Mouse (Mus musculus) mouse trophoblast stem cell (cell line): ENCODE measurements around the gene Uap1.

Experiments used
- in situ Hi-C, 2 experiments: fragments of 300-500 bp; cut with MseI, MboI; formaldehyde crosslinking; loops; 2 replicates in 1 of 2; 3 replicates in 1 of 2; pipeline ENCODE4 v1.15.1; 2025

The Uap1 gene

DNA sequence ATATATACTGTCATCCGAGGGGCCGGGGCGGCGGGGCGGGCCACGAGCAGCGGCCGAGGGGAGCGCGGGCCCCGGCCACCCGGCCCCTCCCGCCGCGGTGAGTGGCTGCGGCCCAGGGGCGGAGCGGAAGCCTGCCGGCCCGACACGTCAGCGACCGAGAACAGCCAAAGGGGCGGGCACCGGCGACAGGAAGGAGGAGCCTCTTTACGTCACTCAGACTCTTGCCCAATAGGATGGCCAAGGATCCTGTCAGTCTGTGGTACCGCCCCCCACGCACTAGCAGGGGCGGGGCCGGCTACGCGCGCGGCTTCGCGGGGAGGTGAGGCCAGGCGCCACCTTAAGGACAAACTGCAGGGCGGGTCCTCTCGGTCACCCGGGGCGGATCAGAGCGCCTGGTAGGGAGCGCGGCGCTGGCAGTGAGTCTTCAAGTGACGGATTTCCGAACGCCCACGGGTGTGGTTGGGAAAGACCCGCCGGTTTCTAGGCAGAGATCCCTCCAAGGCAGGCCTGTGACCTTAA, at the start of gene Uap1:
Gene Uap1 (minus strand): TSS at position 144 of the 519 bp plus-strand sequence.
- in situ Hi-C loops, result no loop called here

DNA sequence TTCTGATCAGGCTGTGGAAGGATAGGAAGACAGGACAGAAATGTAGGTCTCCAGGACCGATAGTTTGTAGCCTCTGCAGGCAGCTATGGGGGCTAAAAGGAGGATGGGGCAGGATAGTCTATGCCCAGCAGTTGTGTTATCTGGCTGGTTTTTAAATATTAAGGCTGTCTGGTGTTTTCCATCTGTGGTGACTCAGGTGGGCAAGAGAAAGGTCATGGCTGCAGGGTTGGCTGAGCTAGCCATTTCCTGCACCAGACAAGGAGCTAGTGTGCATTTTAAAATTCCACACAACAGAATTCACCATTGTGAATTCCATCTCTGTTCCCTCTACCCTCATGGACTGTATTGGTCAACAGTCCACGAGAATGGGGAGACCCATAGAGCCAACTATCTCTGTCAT, 48.5 kb upstream of the Uap1 start:
- in situ Hi-C loops, result no loop called here

DNA sequence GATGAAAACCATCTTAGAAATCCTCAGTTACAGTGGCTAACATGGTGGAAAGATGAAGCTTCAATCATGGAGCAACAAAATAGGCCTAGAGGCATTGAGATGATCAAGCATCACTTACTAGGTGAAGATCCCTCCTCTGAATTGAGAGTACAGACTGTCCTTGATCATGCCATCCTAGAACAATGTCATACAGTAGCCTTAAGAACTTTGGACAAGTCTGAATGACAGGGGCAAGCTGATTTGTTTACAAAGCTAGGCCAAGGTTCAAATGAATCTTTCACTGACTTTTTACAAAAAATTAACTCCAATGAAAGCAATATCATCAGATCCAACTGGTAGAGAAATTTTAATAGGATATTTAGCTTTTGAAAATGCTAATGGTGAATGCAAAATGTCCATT, 45.6 kb upstream of the Uap1 start:
- in situ Hi-C loops, result no loop called here

DNA sequence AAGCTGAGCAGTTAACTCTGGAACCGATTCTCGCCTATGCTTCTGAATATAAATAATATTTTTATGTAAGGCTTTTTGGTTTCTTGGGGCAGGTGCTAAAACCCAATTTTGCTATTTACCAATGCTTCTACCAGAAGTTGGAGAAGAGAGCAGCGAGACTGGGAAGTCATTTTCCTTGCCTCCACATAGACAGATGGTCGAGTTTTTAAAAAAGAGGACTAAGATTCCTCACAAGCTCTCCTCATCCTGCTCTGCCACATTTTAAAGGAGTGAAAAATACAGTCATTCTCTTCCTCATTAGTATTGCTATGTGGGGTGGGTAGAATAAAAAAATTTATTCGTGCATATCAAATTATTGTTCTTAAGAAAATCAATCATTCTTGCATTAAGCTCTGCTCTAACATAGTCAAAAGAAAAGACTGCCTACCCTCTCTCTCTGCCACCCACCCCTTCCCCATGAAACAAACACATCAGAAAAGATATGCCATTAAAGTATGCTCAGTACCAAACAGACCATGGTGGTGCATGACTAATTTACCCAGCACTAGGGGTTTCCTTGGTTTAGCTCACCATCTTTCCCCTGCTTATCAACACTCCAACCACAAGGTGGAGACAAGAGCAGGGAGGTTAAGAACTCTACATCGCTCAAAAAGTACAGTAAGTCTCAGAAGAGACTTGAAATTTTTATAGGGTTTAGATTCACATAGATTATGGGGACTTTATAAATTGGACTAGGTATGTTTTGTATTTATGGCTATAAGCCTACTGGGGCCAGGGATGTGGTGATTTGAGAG, 43.5 kb upstream of the Uap1 start:
- in situ Hi-C loops, result no loop called here

DNA sequence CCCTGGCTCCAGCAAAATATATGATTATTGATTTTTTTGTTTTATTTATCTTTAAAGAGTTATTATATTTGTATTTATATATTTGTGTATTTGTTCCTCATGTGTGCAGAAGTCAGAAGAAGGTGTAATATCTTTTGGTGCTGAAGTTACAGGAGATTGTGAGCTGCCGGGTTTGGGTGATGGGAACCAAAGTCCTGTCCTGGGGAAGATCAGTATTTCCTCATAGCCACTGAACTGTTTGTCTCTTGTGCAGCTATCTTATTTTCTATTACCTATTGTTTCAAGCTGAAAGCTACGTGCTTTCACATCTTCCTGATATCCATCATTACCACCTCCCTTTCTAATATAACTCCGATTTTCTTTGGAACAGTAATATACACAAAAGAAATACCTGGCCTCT, 40.8 kb upstream of the Uap1 start:
- in situ Hi-C loops, result no loop called here

DNA sequence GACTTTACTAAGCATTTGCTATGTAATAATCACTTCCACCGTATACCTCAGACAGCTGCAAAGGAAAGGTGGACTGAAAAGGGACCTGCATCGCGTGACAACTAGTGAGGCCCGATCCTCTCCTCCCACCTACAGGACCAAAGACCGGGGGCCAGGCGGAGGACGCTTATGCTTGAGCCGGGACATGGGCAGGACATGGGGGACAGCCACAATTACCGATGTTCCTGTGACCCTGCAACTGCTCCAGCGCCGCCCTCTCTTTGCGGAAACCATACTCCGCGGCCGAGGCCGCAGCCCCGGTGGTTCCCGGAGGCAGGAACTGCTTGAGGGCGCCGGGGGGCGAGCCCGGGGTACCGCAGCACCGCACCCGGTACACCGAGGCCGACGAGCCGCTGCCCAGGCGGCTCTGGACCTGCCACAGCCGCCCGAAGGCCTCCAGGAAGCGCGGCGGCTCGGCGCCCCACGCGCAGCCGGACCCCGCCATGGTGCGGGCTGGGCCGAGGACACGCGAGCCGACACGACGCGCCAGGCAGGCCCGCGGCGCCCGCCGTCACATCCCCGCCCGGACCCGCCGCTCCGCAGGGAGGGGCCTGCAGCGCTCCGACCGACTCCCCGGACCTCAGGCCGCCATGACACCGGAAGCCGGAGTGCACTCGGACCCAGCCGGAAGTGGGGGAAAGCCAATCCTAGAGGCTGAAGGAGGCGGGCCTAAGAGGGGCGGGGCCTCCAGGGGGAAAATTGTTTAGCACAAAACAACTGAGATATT, 40.2 kb upstream of the Uap1 start, which contains the start of gene Uhmk1:
Gene Uhmk1 (minus strand): TSS at position 641 of the 766 bp plus-strand sequence.
- in situ Hi-C loops, result no loop called here

DNA sequence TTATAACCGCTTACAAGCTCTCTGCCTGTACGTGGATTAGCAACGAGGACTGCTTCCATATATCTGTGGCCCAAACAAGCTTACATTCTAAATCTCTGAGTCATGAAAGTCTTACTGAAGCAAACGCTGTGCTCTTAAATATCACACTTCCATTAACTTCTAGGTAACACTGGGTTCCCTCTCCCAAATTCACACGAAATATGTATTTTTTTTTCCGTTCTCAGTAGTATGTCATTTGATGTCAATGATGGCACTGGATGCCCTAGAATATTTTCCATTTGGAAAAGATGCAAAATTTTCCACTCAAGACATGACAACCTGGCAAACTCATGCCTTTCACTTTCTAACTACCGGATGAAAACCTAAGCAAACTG, 39.6 kb upstream of the Uap1 start:
- in situ Hi-C loops, result no loop called here

DNA sequence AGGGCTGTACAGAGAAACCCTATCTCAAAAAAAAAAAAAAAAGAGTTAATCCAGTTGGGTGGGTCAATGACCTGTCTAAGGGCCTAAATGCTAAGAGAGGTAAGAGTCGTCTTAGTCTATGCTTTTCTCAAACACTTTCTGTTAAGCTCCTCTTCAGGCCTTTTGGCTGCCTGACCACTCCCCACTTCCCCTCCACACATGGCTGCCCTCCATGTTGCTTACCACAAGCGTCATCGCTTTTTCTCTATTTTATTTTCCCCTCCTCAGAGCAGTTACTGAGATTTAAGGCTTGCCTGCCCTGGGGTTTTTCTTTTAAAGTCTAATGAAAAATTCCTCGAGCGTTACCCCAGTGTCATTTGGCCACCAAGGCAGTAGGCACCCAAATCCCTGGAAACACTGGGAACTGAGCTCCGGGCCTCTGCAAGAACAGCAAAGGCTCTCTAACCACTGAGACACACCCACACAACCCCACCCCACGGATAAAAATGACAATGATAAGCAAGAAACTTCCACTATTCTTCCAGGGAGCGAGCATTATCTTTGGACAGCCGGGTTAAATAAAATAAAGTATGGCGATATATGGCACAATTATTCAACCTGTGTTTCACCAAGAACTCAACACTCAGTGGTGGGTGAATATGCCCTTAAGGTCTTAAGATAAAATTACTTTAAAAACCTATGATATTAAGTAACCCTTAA, 38.6 kb upstream of the Uap1 start:
- in situ Hi-C loops, result no loop called here

DNA sequence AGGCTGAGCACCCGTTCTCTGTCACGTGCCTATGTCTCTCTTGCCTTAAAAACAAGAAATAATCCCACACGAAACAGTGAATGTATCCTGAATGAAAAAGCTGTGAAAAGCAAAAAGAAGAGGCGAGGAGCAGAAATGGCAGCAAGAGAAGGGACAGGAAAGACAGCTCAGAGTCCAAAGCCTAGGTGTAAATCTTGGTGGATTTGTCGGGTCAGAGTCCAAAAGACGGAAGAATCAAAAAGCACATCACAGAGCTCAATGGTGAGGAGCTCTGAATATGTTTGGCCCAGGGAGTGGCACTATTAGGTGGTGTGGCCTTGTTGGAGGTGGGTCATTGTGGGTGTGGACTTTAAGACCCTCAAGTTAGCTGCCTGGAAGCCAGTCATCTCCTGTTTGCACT, 31.6 kb upstream of the Uap1 start:
- in situ Hi-C loops, result no loop called here

DNA sequence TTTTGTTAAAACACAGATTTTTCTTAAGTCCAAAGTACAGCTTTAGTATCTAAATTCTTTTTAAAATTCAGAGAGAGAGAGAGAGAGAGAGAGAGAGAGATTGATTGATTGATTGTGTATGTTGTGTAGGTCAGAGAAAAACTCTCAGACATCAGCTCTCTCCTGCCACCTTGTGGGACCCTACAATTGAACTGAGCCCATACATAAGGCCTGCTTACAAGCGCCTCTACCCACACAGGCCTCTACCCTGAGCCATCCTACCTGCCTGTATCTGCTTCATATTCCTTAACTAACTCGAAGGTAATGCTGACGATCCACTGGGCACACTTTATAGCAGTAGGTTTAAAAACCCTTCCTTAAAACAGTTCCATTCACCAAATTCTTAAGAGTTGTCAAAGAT, 25.6 kb upstream of the Uap1 start:
- in situ Hi-C loops, result no loop called here

DNA sequence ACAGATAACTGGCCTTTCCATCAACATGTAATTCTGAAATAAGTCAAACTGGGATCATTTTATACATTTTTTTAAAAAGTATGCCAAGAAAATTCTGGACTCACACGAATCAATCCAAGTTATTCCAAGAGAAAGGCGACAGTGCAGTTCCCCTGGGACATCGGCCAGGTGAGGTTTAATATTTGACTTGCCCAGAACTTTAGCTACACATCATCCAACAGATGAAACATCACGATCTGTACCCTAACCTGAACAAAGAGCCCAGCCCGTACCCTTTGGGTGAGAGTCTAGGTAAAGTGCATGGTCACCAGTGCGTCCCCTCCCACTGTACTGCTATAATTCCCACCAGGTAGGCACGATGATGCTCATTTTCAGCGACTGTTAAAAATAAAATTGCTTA, 21.5 kb upstream of the Uap1 start:
- in situ Hi-C loops, result no loop called here

DNA sequence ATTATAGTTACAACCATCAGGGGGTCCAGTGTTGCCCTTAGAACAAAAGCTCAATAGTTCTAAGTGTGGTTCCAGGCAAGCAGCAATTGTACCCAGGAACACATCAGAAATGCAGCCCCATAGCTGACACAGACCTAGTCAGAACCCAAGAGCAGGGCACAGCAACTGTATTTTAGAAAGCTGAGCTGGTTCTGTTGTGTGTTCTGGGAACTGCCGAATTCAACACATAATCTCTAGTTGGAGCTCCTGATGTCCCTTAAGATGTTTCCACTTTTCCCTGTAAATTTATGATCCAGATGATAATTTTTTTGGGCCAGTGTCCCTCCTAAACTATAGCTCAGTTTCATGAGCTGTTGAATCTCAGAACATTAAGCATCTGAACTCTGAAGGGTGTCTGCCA, 17.2 kb upstream of the Uap1 start:
- in situ Hi-C loops, result no loop called here

DNA sequence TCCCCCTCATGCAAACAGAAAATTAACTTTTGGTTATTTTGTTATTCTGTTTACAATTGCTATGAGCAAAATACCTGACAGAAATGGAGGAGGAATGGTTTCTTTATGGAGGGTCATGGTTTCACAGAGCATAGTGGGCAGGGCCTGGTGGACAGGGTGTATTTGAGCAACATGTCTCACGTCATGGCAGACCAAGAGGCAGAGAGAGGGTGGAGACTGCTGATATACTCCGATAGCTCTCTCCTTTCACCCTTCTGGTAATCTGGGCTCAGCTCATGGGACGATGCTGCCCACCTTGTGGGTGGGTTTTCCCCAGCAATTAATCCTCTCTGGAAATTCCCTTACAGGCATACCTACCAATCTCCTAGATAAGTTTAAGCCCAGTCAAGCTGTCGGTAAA, 15.5 kb upstream of the Uap1 start:
- in situ Hi-C loops, result no loop called here

DNA sequence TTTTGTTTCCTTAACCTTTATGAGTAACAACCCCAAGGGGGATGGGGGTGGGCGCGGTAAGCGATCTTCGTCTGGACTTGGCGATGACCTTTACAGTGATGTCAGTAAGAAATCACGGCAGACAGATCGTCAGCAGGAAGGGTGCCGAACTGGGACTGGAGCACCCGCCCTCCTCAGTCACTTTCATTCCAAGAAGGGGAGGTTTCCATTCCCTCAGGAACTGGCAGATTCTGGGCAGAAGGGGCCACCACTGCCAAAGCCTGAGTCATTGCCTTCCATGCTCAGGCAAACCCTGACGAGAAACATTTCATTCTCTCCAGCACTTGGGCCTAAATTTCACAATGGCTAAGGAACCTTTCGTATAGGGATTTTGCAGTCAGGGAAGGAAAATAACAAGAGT, 13.8 kb upstream of the Uap1 start:
- in situ Hi-C loops, result no loop called here

DNA sequence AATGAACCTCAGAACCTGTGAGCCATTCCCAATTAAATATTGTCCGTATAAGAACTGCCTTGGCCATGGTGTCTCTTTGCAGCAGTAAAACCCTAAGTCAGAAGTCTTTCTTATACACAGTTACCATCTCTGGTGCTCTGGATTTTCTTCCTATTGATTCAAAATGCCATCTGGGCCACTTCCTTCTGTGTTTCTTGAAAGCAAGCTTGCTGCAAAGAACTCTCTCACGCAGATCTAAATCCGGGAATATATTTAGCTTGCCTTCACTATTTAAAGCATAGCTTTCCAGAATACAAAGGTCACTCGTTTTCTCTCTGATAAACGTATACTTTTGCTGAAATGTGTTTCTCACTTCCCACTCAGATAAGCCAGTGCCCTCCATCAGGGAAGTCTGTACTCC, 11.8 kb upstream of the Uap1 start:
- in situ Hi-C loops, result no loop called here

DNA sequence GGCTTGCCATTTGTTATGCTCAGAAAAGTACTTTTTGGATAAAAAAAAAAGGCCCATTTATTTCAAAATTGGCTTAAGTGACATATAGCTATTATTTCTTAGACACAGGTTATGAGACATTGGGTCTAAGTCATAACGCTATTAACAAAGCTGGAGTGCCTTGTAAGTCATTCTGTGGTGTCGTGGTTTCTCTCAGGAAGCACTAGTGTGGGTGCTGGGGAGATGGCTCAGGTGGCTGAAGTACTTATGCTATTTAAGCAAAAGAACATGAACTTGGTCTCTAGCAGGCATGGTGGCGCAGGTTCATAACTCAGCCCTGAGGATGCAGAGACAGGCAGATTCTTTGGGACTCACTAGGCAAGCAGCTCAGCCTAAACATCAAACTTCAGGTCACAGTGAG, 10.4 kb upstream of the Uap1 start:
- in situ Hi-C loops, result no loop called here

DNA sequence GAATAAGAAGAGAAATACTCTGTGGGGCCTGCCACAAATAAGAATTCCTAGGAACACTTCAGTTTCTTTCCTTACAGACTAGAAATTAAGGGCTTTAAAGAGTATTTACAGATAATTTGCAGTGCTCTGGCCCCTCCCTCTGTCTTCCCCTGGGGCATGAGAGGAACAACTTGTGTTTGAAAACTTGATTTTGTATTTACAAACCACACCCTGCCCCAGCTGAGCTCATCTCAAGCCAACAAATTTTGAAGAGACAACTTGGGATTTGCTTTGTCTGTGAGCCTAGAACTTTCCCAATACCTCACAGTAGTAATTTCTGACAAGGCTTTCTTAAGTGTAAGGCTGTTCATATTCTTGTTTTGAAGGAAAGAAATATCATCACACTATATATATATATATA, 7.9 kb upstream of the Uap1 start:
- in situ Hi-C loops, result no loop called here

DNA sequence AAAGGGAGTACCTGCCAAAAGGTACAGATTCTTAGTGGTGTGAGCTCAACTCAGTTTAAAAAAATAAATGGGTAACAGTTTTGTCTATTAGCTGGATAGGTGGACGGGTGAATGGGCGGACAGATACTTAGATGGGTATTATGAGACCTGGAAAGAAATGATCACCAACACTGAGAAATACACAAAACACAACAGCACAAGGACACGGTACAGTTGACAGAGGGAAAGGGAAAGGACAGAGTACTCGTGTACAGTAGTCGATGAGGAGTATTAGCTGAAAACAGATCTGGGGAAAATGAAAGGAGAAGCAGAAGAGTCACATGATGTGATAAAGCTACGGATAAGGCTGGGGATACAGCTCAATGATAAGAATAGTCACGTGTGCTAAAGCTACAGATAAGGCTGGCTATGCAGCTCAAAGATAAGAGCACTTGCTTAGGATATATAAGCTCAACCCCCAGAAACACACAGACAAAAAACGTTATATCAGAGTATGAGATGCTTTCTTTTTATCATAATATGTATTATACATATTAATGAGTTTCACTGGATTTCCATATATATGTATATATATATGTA, 2.0 kb upstream of the Uap1 start:
- in situ Hi-C loops, result no loop called here

DNA sequence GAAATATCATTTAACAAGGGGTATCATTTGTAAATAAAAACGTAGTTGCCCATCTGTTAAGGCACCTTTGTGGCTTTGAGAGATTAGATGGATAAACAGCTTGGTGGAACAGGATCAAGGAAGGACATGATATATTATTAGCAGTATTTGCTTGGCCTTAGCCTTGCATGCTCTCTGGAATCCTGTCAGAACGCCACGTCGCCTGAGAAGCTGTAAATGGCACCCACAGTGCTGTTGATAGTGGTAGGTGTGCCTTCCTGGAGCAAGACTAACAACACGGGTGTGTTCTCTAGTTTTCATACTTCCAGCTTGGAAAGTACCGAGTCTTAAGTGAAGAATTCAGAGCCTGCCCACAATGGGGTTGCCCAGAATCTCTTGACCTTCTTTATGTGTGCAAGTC, 1.1 kb upstream of the Uap1 start:
- in situ Hi-C loops, result no loop called here

DNA sequence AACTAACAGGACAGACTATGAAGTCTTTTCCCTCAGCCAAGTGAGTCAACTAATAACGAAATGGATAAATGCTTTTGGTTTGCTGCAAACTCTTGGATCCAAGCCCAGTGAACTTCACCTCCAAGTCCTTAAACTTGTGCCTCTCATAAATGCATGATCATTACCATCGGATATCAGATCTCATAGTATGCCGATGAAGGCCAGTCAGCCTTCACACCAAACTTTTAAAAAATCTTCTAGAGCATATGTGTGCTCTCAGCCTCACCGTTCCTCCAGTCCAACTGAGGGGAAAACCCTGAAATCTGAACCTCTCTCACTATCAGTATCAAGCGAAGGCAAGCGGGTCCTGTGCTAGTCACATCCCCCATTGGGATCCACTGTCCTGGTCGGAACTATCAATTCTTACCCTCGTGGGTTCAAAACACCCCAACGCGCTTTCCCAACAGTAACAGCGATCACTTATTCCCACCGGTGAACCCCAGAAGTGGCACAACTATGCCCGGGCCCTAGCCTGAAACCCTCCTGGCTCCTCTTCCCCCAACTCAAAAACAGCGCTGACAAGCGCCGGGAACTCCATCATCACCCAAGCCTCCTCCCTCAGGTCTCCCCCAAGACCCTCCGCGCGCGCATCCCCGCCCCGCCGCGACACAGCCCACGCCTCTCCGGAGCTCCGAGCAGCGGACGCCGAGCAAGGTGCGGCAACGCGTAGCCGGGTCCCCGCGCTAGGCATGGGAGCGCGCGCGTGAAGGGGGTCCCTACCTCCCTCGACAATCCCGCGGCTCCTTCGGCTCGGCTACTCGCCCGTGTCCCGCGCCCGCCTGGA, 555 bp downstream of the Uap1 start:
- in situ Hi-C loops, result no loop called here

DNA sequence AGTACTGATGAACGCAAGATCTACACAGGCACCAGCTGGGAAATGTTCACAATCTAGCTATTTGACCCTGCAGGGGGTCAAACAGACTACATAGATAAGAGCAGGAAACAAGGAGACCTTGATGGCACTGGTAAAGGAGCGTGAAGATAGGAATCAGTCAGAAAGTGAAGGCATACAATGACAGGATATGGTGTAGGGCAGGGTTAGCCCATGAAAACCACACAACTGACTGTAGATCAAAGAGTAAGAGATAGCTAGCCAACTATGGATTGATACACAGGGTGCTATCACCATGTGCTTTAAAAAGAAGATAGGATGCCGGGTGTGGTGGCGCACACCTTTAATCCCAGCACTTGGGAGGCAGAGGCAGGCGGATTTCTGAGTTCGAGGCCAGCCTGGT, 7.0 kb downstream of the Uap1 start:
- in situ Hi-C loops, result no loop called here
